Mouse (Mus musculus) heart, embryonic 16.5 days (tissue): ENCODE measurements around the gene Scnn1g. TPM values are rescaled to one million over a fixed set of nuclear protein-coding genes. Genes with fewer than 3 reads are reported as not detected.

Experiments used
- ATAC-seq: fragments of 200-750 bp; cut with Nextera tagmentation; replicated peaks from 2 replicates; pipeline ENCODE4 v1.8.0; 2017; ENCODE audit warnings: moderate number of reproducible peaks; ENCODE audit not compliant: insufficient read depth, low FRiP score; ENCODE audit errors: extremely low read depth
- H3K27ac ChIP-seq: fragments of 300-500 bp; sonication (generic); 2 replicates; pipeline ENCODE4 v1.5.1; 2014; ENCODE audit warnings: mild to moderate bottlenecking, low read length, control low read depth, moderate library complexity
- H3K27me3 ChIP-seq: fragments of 300-500 bp; sonication (generic); 2 replicates; pipeline ENCODE4 v1.6.1; 2014; ENCODE audit warnings: low read length, mixed read lengths; ENCODE audit not compliant: control insufficient read depth, insufficient read depth
- H3K36me3 ChIP-seq: fragments of 300-500 bp; sonication (generic); 2 replicates; pipeline ENCODE4 v1.6.1; 2014; ENCODE audit not compliant: control insufficient read depth, insufficient read depth
- H3K4me1 ChIP-seq: fragments of 300-500 bp; sonication (generic); 2 replicates; pipeline ENCODE4 v1.6.1; 2014; ENCODE audit warnings: low read length, mixed read lengths; ENCODE audit not compliant: control insufficient read depth, insufficient read depth
- H3K4me2 ChIP-seq: fragments of 300-500 bp; sonication (generic); 2 replicates; pipeline ENCODE4 v1.6.1; 2014; ENCODE audit warnings: low read depth, mild to moderate bottlenecking, control low read depth, low read length
- H3K4me3 ChIP-seq: fragments of 300-500 bp; sonication (generic); 2 replicates; pipeline ENCODE4 v1.5.1; 2014; ENCODE audit warnings: mild to moderate bottlenecking, control low read depth, low read length
- H3K9ac ChIP-seq: fragments of 300-500 bp; sonication (generic); 2 replicates; pipeline ENCODE4 v1.6.1; 2014; ENCODE audit warnings: low read length, control low read depth
- H3K9me3 ChIP-seq: fragments of 300-500 bp; sonication (generic); replicated peaks from 2 replicates; pipeline ENCODE4 v1.6.1; 2016; ENCODE audit warnings: low read length; ENCODE audit not compliant: control insufficient read depth
- WGBS: fragments of 180-500 bp; shearing (Covaris S2); extraction: QIAGEN DNeasy Blood & Tissue Kit; methylation state at CpG from one replicate; pipeline ENCODE4 v1.1.7; 2014; 5-methylcytosine and 5-hydroxymethylcytosine counted together
- polyA plus RNA-seq: library from polyadenylated mRNA; unstranded; fragments of >200 nt; fragmentation: Nextera tagmentation; extraction: Ambion mirVana; gene quantifications from 2 replicates; pipeline ENCODE4 v1.2.1, GENCODE M21; 2015

The Scnn1g gene
- 0.25 and 0.91 TPM in 2 replicates for polyA plus RNA-seq

DNA sequence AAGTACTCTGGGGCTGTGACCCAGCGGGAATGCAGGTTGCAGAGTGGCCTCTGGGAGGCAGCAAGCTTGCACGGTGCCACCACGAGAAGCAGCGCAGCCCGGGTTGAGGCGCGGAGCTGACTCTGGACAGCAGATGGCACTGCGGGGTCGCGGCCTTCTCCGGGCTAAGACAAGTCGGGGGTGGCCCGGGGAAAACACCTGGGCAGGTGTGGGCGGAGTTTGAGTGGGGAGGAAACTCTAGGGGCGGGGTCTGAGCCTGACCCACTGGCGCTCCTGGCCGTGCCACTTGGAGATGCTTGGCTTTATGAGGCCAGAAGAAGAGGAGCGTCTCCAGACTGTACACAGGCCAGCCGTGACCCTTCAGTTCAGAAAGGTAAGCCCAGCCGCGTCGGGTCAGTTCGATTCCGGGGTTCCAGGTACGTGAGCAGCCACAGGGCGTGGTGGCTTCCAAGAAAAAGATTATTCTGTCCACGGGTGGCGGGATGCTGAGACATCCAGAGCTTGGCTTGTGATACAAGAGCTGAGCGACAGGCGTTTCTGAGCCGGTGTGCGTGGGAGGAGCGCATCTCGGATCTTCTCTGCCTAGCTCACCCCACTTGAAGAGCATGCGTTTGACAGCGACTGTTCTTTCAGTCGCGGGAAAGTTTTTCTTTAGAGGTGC, at the start of gene Scnn1g:
Gene Scnn1g (plus strand): TSS at position 309 of the 661 bp plus-strand sequence.
- no peaks in the 10 kb centered on the region for H3K9me3 ChIP-seq
- peak within 1 kb of the TSS; percentile 15; the same call in 1 of the 2 replicates for H3K9ac ChIP-seq
- WGBS, result 2% methylated on average over 38 of the region's 38 CpGs
- no peak within 1 kb of the TSS for H3K27ac ChIP-seq
- H3K4me2 ChIP-seq, result peak within 1 kb of the TSS; percentile 67
- H3K27me3 ChIP-seq, result peaks cover 36% of the 10 kb centered on the region
- H3K36me3 ChIP-seq, result no peaks in the 10 kb centered on the region
- H3K4me3 ChIP-seq, result peak within 1 kb of the TSS; percentile 44
- peaks cover 7% of the 10 kb centered on the region for H3K4me1 ChIP-seq
- peak; percentile 85 for ATAC-seq

DNA sequence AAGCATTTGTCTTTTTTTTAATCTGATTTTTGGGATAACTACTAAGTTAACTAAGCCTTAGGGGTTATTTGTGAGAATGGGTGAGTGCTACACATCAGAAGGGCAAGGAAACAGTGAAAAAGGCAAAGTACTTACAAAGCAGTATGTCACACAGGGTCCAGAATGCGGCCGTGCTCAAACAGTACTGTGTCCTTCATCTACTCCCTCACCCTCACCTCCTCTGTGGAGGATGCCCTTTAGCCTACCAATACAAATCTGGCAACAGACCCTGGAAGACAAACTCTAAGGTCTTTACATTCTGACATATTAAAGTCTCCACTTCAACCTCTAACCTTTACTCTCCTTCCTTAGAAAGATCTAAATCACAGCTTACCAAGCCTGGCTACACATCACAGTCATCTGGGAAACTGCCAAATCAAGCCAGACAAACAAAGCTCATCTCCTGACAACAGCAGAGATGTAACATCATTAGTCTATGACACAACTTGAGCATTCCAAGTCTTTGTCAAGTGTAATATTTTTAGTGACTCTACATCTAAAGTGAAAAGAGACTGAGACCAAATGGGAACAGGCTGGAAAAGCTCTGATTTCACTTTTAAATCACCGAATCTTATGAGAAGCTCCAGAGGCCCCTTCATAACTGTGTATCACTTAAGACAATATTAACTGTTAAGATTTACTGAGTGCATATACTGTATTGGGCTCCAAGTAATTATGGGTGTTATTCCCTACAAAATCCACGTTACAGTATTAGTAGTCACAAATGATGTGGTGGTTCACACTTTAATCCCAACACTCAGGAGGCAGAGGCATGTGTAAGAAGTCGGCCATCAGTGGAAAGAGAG, 48.9 kb upstream of the Scnn1g start:
- ATAC-seq, result no peak

DNA sequence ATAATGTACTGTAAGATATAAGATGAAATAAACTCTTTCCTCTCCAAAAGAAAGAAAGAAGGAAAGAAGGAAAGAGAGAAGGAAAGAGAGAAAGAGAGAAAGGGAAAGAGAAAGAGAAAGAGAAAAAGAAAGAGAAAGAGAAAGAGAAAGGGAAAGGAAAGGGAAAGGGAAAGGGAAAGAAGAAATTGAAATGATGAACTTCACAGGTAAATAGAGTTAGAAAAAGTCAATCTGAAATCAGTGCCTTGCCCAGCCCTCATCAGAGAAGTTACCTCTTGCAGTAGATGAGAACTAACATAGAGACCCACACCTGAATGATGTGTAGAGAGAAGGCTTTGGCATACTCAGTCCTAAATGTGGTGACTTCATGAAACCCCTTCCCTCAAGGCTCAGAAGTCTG, 44.9 kb upstream of the Scnn1g start:
- no peaks in the 10 kb centered on the region for H3K27me3 ChIP-seq
- H3K4me2 ChIP-seq, result no peak overlapping the region
- H3K4me1 ChIP-seq, result no peaks in the 10 kb centered on the region
- H3K9ac ChIP-seq, result no peak overlapping the region
- no peaks in the 10 kb centered on the region for H3K36me3 ChIP-seq
- no peaks in the 10 kb centered on the region for H3K9me3 ChIP-seq
- no peak overlapping the region for H3K27ac ChIP-seq
- ATAC-seq, result no peak
- no peak overlapping the region for H3K4me3 ChIP-seq

More for the DNA sequence above, 48.9 kb upstream of the Scnn1g start:
- H3K27me3 ChIP-seq, result no peaks in the 10 kb centered on the region
- no peaks in the 10 kb centered on the region for H3K9me3 ChIP-seq
- no peak overlapping the region for H3K27ac ChIP-seq
- H3K4me1 ChIP-seq, result no peaks in the 10 kb centered on the region
- WGBS, result 85% methylated on average over 5 of the region's 5 CpGs
- no peaks in the 10 kb centered on the region for H3K36me3 ChIP-seq
- H3K4me2 ChIP-seq, result no peak overlapping the region
- no peak overlapping the region for H3K4me3 ChIP-seq
- no peak overlapping the region for H3K9ac ChIP-seq

DNA sequence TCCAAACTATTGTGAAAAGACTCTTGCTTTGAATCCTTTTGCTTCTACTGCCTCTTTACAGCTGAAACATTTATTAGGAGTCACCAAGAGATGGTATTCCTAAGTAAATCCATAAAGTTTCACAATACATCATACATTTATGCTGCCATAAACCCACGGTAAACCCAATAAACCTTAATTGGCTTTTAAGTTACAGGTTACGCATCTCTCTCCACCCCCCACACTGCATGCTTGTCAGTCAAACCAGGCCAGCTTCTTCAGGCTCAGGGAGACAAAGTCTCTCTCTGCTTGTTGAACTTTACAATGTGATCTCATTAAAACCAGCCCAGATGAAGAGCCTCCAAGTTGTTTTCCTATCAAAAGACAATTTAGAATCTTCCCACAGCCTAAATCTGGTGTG, 42.5 kb upstream of the Scnn1g start:
- ATAC-seq, result no peak
- Histone ChIP-seq H3K27ac (no peak overlapping the region), H3K9me3 (no peaks in the 10 kb centered on the region), H3K9ac (no peak overlapping the region), H3K4me2 (no peak overlapping the region), H3K27me3 (no peaks in the 10 kb centered on the region), H3K4me3 (no peak overlapping the region), H3K4me1 (no peaks in the 10 kb centered on the region), H3K36me3 (no peaks in the 10 kb centered on the region)
- WGBS, result 87% methylated on average over 2 of the region's 2 CpGs

DNA sequence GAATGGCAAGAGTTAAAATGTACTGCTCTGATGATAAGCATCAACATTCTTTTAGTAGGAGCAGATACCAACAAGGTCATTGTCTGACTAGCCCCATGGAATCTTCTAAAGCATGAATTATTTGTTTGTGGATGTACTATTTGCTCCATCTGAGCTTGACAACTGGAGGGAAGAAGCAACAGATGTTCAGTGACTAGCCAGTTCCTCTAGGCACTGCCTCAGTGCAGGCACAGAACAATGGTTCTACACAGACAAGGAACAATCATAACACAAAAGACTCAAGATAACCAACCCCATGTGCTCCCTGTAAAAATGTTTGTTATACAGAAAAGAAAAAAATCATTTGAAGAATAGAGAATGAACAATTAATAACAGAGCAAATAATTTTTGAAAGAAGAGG, 37.1 kb upstream of the Scnn1g start:
- Histone ChIP-seq H3K9ac (no peak overlapping the region), H3K4me2 (no peak overlapping the region), H3K4me1 (peaks cover 20% of the 10 kb centered on the region), H3K27me3 (no peaks in the 10 kb centered on the region), H3K27ac (no peak overlapping the region), H3K9me3 (no peaks in the 10 kb centered on the region), H3K4me3 (no peak overlapping the region), H3K36me3 (no peaks in the 10 kb centered on the region)
- ATAC-seq, result no peak

DNA sequence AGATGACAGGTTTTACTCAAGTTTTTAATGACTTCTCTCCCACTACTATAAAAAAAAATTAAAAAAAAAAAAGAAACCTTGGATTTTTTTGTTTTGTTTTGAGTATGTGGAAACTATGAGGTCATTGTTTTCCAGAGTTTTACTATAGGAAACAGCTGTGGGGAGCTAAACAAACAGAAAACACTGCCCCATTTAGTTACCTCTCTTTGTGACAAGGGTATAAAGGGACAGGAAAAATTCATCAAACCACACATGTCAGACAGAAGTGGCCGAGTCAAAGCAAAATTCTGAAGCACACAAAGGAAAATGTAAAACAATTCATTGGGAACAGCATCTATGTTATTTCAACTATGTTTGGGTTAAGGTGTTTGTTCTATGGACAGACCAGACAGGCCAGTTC, 36.7 kb upstream of the Scnn1g start:
- no peaks in the 10 kb centered on the region for H3K27me3 ChIP-seq
- 53% methylated on average over 1 of the region's 1 CpGs for WGBS
- H3K27ac ChIP-seq, result no peak overlapping the region
- no peak overlapping the region for H3K4me3 ChIP-seq
- no peak overlapping the region for H3K9ac ChIP-seq
- no peaks in the 10 kb centered on the region for H3K9me3 ChIP-seq
- H3K36me3 ChIP-seq, result no peaks in the 10 kb centered on the region
- peaks cover 24% of the 10 kb centered on the region for H3K4me1 ChIP-seq
- ATAC-seq, result no peak
- no peak overlapping the region for H3K4me2 ChIP-seq

DNA sequence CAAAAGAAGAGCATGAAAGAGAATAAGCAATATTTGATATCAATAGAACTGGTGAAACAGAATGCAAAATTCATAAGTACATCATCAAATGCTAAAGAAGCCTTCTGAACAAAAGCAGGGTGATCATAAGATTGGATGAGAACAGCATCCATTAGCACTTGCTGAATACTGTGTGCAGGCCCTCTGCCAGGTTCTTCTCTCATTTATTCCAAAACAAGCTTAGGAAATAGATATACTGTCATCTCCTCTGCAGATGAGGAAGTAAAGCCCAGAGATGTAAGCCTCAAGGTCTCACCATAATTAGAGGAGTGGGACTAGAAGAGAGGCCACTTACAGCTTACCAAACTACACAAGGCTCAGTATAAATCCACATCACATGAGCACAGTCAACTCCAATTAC, 35.1 kb upstream of the Scnn1g start:
- H3K36me3 ChIP-seq, result no peaks in the 10 kb centered on the region
- no peak for ATAC-seq
- no peak overlapping the region for H3K4me2 ChIP-seq
- peaks cover 24% of the 10 kb centered on the region for H3K4me1 ChIP-seq
- no peak overlapping the region for H3K27ac ChIP-seq
- no peak overlapping the region for H3K9ac ChIP-seq
- no peaks in the 10 kb centered on the region for H3K27me3 ChIP-seq
- no peak overlapping the region for H3K4me3 ChIP-seq
- no peaks in the 10 kb centered on the region for H3K9me3 ChIP-seq

DNA sequence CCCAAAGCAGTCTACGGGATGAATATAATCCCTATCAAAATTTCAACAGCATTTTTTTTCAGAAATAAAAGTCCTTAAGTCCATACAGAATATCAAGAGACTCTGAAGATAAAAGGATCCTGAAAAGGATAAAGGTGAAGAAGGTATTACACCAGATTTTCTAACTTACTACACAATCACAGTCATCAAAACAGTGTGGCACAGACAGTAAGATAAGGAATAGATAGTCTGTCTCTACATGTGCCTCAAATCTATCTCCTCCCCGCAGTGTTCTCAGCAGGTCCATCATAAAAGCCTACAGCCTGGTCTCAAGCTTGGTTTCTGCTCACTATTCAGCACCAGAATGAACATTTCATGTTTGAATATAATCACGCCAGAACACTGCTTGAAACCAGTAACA, 33.8 kb upstream of the Scnn1g start:
- Histone ChIP-seq H3K27ac (no peak overlapping the region), H3K27me3 (no peaks in the 10 kb centered on the region), H3K4me1 (peaks cover 31% of the 10 kb centered on the region), H3K4me3 (no peak overlapping the region), H3K36me3 (no peaks in the 10 kb centered on the region), H3K9me3 (no peaks in the 10 kb centered on the region), H3K9ac (no peak overlapping the region), H3K4me2 (no peak overlapping the region)
- no peak for ATAC-seq
- 79% methylated on average over 3 of the region's 3 CpGs for WGBS

DNA sequence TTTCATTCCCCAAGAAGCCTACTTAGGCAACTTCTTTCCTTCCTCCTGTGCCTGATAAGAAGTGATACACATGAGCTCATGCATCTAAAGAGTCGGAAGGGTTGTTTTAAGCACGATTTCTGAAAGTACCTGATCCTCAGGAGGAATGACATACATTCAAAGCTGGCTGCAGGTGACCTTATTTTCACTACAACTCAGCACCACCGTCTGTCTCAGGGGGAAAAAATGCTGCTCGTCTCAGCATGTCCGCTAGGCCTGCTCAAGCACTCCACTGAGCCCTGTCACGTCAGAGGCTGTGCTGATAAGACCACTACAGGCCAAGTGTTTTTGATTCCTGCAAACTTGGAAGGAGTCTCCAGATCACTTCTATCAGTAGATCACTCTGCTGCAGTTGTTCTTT, 32.3 kb upstream of the Scnn1g start:
- 16% methylated on average over 6 of the region's 6 CpGs for WGBS
- ATAC-seq, result no peak
- peaks cover 40% of the 10 kb centered on the region for H3K4me1 ChIP-seq

More for the DNA sequence above, 32.3 kb upstream of the Scnn1g start:
- H3K4me3 ChIP-seq, result no peak overlapping the region
- H3K27ac ChIP-seq, result no peak overlapping the region
- H3K9ac ChIP-seq, result no peak overlapping the region
- no peak overlapping the region for H3K4me2 ChIP-seq
- no peaks in the 10 kb centered on the region for H3K9me3 ChIP-seq
- no peaks in the 10 kb centered on the region for H3K27me3 ChIP-seq
- no peaks in the 10 kb centered on the region for H3K36me3 ChIP-seq
